Mouse (Mus musculus) embryonic facial prominence, embryonic 12.5 days (tissue): ENCODE data around the gene Pip5k1b. TPM values are rescaled to one million over a fixed set of nuclear protein-coding genes. Genes with fewer than 3 reads are reported as not detected.
A peak's percentile ranks its signal among the peaks of the same experiment; 100 is the strongest.
"Not testable (repeated sequence)": the region's sequence is repeated elsewhere in the genome, so short reads cannot be mapped to it uniquely, and the experiment has no call there.

Experiments
- ATAC-seq: fragments of 200-750 bp; cut with Nextera tagmentation; 2 replicates; pipeline ENCODE4 v1.8.0; 2017; ENCODE audit not compliant: insufficient number of reproducible peaks, insufficient read depth, low FRiP score, low TSS enrichment
- H3K27ac ChIP-seq: fragments of 300-500 bp; sonication (generic); 2 replicates; pipeline ENCODE4 v1.5.1; 2016; ENCODE audit warnings: mild to moderate bottlenecking
- H3K27me3 ChIP-seq: fragments of 300-500 bp; sonication (generic); 2 replicates; pipeline ENCODE4 v1.6.1; 2016; ENCODE audit warnings: mild to moderate bottlenecking, moderate library complexity
- H3K36me3 ChIP-seq: fragments of 300-500 bp; sonication (generic); 2 replicates; pipeline ENCODE4 v1.6.1; 2016; ENCODE audit warnings: mild to moderate bottlenecking
- H3K4me1 ChIP-seq: fragments of 300-500 bp; sonication (generic); 2 replicates; pipeline ENCODE4 v1.6.1; 2016
- H3K4me2 ChIP-seq: fragments of 300-500 bp; sonication (generic); replicated peaks from 2 replicates; pipeline ENCODE4 v1.6.1; 2016; ENCODE audit warnings: mild to moderate bottlenecking, moderate library complexity
- H3K4me3 ChIP-seq: fragments of 300-500 bp; sonication (generic); 2 replicates; pipeline ENCODE4 v1.5.1; 2016; ENCODE audit warnings: mild to moderate bottlenecking
- H3K9ac ChIP-seq: fragments of 300-500 bp; sonication (generic); 2 replicates; pipeline ENCODE4 v1.6.1; 2016; ENCODE audit warnings: mild to moderate bottlenecking, moderate library complexity
- H3K9me3 ChIP-seq: fragments of 300-500 bp; sonication (generic); 2 replicates; pipeline ENCODE4 v1.6.1; 2016; ENCODE audit warnings: mild to moderate bottlenecking, moderate library complexity
- WGBS: fragments of 180-500 bp; shearing (Covaris S2); methylation state at CpG from one replicate; pipeline ENCODE4 v1.1.7; 2016; 5-methylcytosine and 5-hydroxymethylcytosine counted together
- polyA plus RNA-seq: library from polyadenylated mRNA; unstranded; fragments of >200 nt; fragmentation: Nextera tagmentation; extraction: Ambion mirVana; gene quantifications from 2 replicates; pipeline ENCODE4 v1.2.1, GENCODE M21; 2016

Gene Pip5k1b
- polyA plus RNA-seq, 1 experiment from 2014 or later: 2.0 TPM

- no peak for ATAC-seq
- Histone ChIP-seq H3K9me3 (no peaks in the 10 kb centered on the region), H3K27ac (no peak overlapping the region), H3K36me3 (no peaks in the 10 kb centered on the region), H3K27me3 (peaks cover 19% of the 10 kb centered on the region), H3K4me1 (peaks cover 26% of the 10 kb centered on the region), H3K4me2 (peak overlapping the region; percentile 98), H3K4me3 (peak overlapping the region; percentile 82), H3K9ac (peak overlapping the region; percentile 66; the same call in 1 of the 2 replicates)
- under 1% methylated on average over 19 of the region's 19 CpGs for WGBS
These were observed 684 bp downstream of the Pip5k1b start for GRCm38 (mm10) chr19:24554911-24555465.

DNA sequence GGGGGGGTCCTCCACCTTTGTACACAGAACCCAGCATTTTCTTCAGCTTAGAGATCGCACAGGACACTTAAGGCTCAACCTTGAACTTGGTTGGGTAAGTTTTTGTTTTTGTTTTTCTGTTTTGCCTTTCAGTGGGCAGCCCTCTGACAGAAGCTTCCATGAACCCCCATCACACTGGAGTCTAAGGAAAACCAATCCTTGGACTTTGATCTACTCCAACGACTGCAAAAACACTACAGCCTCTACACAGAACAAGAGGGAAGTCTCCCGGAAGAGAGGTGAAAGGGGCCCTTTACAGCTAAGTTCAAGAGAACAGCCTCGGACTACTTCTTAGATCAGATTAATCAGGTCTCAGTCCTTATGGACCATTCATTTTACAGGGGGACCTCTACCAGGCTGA, 1.2 kb downstream of the Pip5k1b start:
- H3K27me3 ChIP-seq: peaks cover 19% of the 10 kb centered on the region
- 24% methylated on average over 4 of the region's 4 CpGs for WGBS
- peak overlapping the region; percentile 82 for H3K4me3 ChIP-seq
- peaks cover 26% of the 10 kb centered on the region for H3K4me1 ChIP-seq
- H3K9ac ChIP-seq: no peak overlapping the region
- H3K9me3 ChIP-seq: no peaks in the 10 kb centered on the region
- no peak for ATAC-seq
- H3K36me3 ChIP-seq: no peaks in the 10 kb centered on the region
- peak overlapping the region; percentile 98 for H3K4me2 ChIP-seq
- H3K27ac ChIP-seq: no peak overlapping the region

- 0 out of 2 replicates have a peak, but pooled peaks cover 2% of the 10 kb centered on the region for H3K9me3 ChIP-seq
- no peak overlapping the region for H3K27ac ChIP-seq
- H3K9ac ChIP-seq: no peak overlapping the region
- 67% methylated on average over 12 of the region's 12 CpGs for WGBS
- no peak overlapping the region for H3K4me3 ChIP-seq
- no peak overlapping the region for H3K4me2 ChIP-seq
- H3K4me1 ChIP-seq: peaks cover 26% of the 10 kb centered on the region
- no peaks in the 10 kb centered on the region for H3K36me3 ChIP-seq
- H3K27me3 ChIP-seq: peaks cover 19% of the 10 kb centered on the region
- ATAC-seq: no peak
These were observed 2.2 kb downstream of the Pip5k1b start for GRCm38 (mm10) chr19:24553291-24554075.

GRCm38 (mm10) chr19:24552641-24553040, 3.0 kb downstream of the Pip5k1b start:
- not testable (repeated sequence) for H3K4me3 ChIP-seq, H3K36me3 ChIP-seq, H3K4me2 ChIP-seq, H3K9me3 ChIP-seq, ATAC-seq, H3K27ac ChIP-seq, H3K9ac ChIP-seq
- WGBS: 90% methylated on average over 6 of the region's 6 CpGs
- Histone ChIP-seq H3K27me3 (peaks cover 19% of the 10 kb centered on the region), H3K4me1 (peaks cover 24% of the 10 kb centered on the region)

GRCm38 (mm10) chr19:24551196-24551954, 4.3 kb downstream of the Pip5k1b start:
- H3K4me1 ChIP-seq: peaks cover 12% of the 10 kb centered on the region
- H3K9ac ChIP-seq: no peak overlapping the region
- WGBS: 55% methylated on average over 3 of the region's 3 CpGs
- no peak overlapping the region for H3K4me3 ChIP-seq
- H3K27ac ChIP-seq: no peak overlapping the region
- peaks cover 16% of the 10 kb centered on the region for H3K27me3 ChIP-seq
- H3K4me2 ChIP-seq: no peak overlapping the region
- peaks cover 10% of the 10 kb centered on the region; the same call in 1 of the 2 replicates for H3K9me3 ChIP-seq
- no peak for ATAC-seq
- H3K36me3 ChIP-seq: no peaks in the 10 kb centered on the region

DNA sequence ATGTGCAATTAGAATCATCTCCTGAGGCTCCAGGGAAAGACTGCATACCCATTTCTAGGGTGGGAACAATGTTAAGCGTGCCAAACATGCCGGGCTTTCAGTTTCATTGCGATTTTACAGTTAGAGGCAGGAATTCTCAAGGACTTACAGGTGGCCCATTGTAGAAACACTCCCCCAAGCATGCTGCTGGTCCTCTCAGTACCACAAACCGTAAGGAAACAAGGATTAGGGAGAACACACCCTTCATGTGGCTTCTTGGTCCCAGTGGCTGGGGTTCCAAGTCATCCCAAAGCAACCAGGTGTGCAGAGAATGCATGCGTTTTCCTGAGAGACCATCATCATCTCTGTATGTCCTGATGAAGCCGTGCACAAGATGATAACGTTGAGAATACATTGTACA, 4.9 kb downstream of the Pip5k1b start:
- Histone ChIP-seq H3K27me3 (peaks cover 13% of the 10 kb centered on the region; the same call in 1 of the 2 replicates), H3K9ac (no peak overlapping the region), H3K27ac (no peak overlapping the region), H3K4me2 (no peak overlapping the region), H3K36me3 (no peaks in the 10 kb centered on the region), H3K9me3 (peaks cover 10% of the 10 kb centered on the region; the same call in 1 of the 2 replicates), H3K4me3 (no peak overlapping the region), H3K4me1 (peaks cover 10% of the 10 kb centered on the region)
- 69% methylated on average over 7 of the region's 7 CpGs for WGBS
- no peak for ATAC-seq

DNA sequence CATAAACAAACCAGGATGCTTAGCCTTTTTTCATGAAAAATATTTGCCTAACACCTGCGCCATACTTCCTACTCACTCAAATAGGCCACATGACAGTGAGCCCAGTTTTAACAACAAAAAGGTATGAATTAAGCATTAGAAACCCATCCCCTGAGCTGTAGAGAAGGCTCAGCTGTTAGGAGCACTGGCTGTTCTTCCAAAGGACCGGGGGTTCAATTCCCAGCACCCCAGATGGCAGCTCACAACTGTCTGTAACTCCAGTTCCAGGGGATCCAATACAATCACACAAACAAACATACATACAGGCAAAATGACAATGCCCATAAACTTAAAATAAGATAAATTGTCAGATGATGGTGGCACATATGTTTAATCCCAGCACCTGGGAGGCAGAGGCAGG, 5.7 kb downstream of the Pip5k1b start:
- no peak overlapping the region for H3K27ac ChIP-seq
- no peaks in the 10 kb centered on the region for H3K36me3 ChIP-seq
- no peak overlapping the region for H3K9ac ChIP-seq
- no peak for ATAC-seq
- H3K4me1 ChIP-seq: peaks cover 6% of the 10 kb centered on the region
- peaks cover 9% of the 10 kb centered on the region; the same call in 1 of the 2 replicates for H3K27me3 ChIP-seq
- no peak overlapping the region for H3K4me2 ChIP-seq
- peaks cover 10% of the 10 kb centered on the region; the same call in 1 of the 2 replicates for H3K9me3 ChIP-seq
- 90% methylated on average over 2 of the region's 2 CpGs for WGBS
- no peak overlapping the region for H3K4me3 ChIP-seq

DNA sequence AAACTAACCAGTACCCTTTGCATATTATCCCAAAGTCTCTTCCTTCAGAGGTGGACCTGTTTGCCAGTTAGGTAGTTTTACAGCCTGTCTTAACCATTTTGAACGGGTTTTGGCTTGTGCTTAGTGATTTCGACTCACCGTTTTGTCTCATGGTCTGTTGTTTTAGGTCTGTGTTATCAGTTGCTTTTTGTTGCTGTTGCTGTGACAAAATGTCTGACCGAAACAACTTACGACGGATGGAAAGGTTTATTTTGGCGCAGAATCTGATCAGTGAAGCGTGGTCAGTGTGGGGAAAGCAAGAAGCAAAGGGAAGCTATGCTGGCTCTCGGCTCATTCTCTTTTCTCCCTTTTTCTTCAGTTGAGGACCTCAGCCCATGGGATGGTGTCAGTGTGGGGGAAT, 7.3 kb downstream of the Pip5k1b start:
- Histone ChIP-seq H3K4me2 (no peak overlapping the region), H3K9me3 (peaks cover 10% of the 10 kb centered on the region; the same call in 1 of the 2 replicates), H3K4me3 (no peak overlapping the region), H3K27ac (no peak overlapping the region), H3K9ac (no peak overlapping the region), H3K4me1 (no peaks in the 10 kb centered on the region), H3K27me3 (no peaks in the 10 kb centered on the region), H3K36me3 (no peaks in the 10 kb centered on the region)
- 94% methylated on average over 9 of the region's 9 CpGs for WGBS
- ATAC-seq: no peak

DNA sequence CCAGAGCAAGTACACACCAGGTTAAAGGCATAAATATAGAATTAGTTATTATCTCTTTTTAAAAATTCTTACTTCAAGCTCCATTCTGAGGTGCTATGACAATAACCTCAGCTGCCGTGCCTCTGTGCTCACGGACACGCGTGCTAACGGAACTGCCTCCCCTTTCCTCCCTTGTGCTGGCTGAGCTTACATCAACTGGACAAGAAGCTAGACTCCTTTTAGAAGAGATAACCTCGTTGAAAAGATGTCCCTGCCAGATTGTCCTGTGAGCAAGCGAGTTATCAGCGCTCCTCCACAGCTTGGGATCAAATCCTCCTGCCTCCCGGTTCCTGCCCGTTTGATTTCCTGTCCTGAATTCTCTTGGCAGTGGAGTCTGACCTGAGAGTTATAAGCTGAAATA, 9.5 kb downstream of the Pip5k1b start:
- no peaks in the 10 kb centered on the region for H3K4me1 ChIP-seq
- no peak overlapping the region for H3K9ac ChIP-seq
- no peak overlapping the region for H3K4me2 ChIP-seq
- H3K27ac ChIP-seq: no peak overlapping the region
- H3K4me3 ChIP-seq: no peak overlapping the region
- H3K27me3 ChIP-seq: no peaks in the 10 kb centered on the region
- no peak for ATAC-seq
- H3K36me3 ChIP-seq: no peaks in the 10 kb centered on the region
- H3K9me3 ChIP-seq: peaks cover 10% of the 10 kb centered on the region; the same call in 1 of the 2 replicates
- WGBS: 82% methylated on average over 10 of the region's 10 CpGs

GRCm38 (mm10) chr19:24543386-24544350, 12.0 kb downstream of the Pip5k1b start:
- H3K27ac ChIP-seq: no peak overlapping the region
- H3K9me3 ChIP-seq: peaks cover 10% of the 10 kb centered on the region; the same call in 1 of the 2 replicates
- WGBS: 85% methylated on average over 14 of the region's 14 CpGs
- H3K36me3 ChIP-seq: no peaks in the 10 kb centered on the region
- no peak for ATAC-seq
- no peaks in the 10 kb centered on the region for H3K27me3 ChIP-seq
- no peak overlapping the region for H3K9ac ChIP-seq
- no peak overlapping the region for H3K4me3 ChIP-seq
- no peaks in the 10 kb centered on the region for H3K4me1 ChIP-seq
- H3K4me2 ChIP-seq: no peak overlapping the region

- Histone ChIP-seq H3K9me3 (no peaks in the 10 kb centered on the region), H3K36me3 (no peaks in the 10 kb centered on the region), H3K4me2 (no peak overlapping the region), H3K9ac (no peak overlapping the region), H3K4me1 (no peaks in the 10 kb centered on the region), H3K4me3 (no peak overlapping the region), H3K27me3 (no peaks in the 10 kb centered on the region), H3K27ac (0 out of 2 replicates have a peak overlapping the region, but pooled peaks have one; percentile 8)
- WGBS: 88% methylated on average over 7 of the region's 7 CpGs
- ATAC-seq: no peak
These were observed 13.4 kb downstream of the Pip5k1b start for GRCm38 (mm10) chr19:24542293-24542675.
